Mouse (Mus musculus) right cerebral cortex, postnatal 4 days (tissue): ENCODE measurements around the gene Mrps26.
"Not testable (repeated sequence)": the region's sequence is repeated elsewhere in the genome, so short reads cannot be mapped to it uniquely, and the experiment has no call there.

Experiments
- DNase-seq: peaks from one replicate; pipeline ENCODE4 v3.0.0-alpha.2; 2022

The Mrps26 gene

DNA sequence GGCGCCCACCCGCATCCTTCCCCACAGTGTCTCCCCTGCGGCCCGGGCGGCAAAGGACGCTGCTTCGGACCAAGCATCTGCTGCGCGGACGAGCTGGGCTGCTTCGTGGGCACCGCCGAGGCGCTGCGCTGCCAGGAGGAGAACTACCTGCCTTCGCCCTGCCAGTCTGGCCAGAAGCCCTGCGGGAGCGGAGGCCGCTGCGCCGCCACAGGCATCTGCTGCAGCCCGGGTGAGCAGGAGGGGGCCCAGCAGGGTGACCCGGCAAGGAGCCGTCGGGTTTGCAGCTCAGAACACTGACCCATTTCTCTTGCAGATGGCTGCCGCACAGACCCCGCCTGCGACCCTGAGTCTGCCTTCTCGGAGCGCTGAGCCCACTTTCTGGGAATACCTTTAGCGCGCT, 13.0 kb downstream of the Mrps26 start:
- DNase-seq, result not testable (repeated sequence)

DNA sequence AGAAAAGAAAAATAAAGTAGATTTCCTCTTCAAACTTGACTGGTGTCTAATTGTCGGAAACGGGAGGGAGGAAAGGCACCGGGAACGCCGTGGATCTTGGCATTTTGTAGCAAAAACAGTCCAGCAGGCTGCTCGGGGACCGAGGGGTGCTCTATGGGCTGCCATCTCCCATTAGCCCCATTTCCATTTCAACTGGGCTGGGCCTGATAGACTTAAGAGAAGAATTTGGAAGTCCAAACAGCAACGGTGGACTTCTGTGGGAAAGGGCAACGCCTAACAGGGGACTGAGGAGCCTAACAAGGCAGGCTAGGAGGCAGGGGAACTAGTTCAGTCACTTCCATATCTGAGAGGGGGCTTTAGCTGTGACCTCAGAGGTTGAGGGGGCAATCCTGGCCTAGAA, 13.5 kb downstream of the Mrps26 start:
- DNase-seq, result no peak

DNA sequence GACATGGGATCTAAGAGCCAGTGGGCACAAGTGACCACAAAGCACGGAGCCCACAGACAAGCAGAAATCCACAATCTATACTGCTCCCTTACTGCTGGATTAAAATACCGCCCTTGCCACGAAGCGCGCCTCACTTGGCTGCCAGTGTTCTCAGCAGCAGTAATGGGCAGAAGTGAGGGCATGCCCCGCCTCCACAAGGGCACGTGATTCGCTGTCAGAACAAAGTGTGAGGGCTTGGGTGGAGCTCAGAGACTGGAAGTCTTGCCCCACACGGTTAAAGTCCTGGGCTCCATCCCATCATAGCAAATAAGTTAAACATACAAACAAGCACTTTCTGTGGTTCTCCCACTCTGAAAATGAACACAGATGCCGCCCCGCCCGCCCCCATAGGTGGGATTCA, 14.1 kb downstream of the Mrps26 start:
- DNase-seq, result no peak

DNA sequence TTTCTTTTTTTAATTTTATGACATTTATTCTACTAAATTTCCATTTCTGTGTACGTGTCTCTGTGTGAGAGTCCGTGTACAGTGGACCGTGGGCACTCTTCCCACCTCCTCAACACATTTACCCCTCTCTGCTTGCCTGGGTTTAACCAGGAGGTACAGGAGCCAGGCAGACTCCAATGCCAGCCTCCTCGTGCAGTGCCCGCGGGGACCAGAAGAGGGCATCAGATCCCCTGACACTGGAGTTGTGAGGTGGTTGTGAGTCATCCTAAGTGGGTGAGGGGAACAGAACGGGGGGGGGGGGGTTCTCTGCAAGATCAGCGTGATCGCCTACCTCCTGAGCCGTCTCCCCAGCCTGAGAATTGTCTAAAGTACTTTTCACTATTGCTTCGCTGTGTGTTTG, 14.6 kb downstream of the Mrps26 start:
- peak; percentile 58 for DNase-seq

DNA sequence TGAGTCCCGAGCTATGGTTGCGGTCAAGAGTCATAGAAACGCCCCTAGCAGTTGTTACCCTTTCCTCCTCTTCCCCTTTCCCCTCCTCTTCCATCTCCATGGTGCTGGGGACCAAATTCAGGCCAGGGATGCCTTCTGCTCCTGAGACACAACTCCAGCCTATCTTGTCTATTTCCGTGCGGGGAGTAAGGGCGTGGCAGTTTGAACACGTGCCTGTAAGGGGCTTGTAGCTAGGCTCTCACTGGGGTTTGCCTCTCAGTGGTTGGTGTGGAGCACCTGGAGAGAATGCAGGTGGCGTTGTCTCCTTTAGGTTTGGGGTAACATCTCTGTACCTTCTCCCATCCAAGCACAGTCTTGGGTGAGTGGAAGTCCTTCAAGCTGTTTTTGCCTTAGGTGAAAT, 16.2 kb downstream of the Mrps26 start:
- DNase-seq, result no peak

DNA sequence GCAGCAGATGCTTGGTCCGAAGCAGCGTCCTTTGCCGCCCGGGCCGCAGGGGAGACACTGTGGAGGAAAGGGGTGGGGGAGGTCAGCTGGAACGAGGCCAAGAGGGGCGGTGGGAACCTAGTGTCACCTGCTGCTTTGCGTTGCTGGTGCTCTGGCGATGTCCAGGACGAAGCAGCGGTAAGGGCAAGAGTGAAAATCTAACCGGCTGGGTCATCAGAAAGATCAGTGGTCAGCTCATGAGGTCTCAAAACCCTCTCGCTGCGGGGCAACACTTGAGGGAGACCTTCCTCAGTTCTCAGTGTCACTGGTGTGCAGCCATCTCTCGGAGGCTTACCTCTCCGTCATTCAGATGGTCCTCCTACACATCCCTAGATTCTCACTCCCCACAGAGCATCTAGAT, 17.7 kb downstream of the Mrps26 start:
- no peak for DNase-seq

DNA sequence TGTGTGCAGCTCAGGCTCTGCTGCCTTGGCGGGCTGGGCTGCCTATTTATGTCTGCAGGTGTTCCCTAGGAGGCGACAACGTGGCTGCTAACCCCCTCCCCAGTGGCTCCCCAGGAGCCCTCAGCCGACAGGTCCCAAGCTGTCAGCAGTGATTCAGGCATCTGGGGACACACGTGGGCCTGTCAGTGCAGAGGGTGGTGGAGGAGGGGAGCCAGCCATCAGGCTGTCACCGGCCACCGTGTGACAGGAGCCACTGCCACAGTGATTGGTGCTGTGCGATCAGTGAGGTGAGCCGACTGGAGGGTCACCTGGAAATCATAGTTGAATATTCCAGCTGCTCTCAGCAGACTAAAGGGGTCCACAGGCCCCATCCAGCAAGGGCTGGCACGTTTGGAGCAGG, 19.0 kb downstream of the Mrps26 start, which contains the start of gene Avp:
Avp (minus strand) TSS at position 3 of the 400 bp plus-strand sequence.
- DNase-seq, result no peak

DNA sequence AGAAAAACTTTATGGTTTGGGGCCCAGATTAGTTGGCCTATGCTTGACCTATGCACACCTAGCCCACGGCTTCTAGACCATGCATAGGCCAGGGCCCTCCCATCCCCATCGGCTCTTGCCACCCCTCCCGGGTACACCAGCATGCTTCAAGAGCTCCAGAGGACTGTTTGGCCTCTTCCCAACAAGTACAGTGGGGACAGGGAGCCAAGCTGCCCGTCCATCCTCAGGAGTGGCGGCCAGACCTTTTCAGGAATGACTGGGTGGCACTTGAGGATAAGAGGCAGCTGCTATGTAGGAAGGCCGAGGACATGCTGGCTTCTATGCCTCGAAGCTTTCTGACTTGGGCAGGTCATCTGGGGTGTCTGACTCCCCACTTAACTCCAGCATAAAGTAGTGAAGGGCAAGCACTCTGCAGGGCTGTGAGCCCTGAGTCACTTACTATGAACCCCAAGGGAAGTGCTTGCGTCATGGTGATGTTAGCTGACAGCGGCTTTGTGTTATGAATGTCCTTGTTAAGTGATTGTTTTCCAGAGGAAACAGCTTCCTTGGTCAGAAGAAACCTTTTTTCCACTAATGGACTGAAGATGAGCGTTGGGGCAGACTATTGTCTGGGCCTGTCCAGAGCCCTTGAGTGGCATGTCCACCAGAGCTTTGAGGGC, 20.5 kb downstream of the Mrps26 start:
- DNase-seq, result no peak

DNA sequence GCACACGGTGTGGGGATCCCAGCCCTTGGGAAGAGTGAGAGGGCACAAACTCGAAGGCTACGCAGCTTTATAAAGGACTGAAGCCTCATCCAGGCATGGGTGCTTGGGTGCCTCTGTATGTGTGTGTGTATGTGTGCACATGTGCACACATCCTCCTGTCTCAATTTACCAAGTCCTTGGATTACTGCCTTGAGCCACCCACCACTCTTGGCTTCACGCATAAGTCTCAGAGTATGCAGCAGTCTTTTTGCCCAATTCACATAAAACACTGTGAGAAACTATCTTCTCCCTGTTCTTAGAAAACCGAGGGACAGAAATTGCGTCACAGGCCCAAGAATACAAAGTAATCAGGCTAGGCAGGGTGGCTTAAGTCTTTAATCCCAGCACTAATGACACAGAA, 22.5 kb downstream of the Mrps26 start:
- no peak for DNase-seq

DNA sequence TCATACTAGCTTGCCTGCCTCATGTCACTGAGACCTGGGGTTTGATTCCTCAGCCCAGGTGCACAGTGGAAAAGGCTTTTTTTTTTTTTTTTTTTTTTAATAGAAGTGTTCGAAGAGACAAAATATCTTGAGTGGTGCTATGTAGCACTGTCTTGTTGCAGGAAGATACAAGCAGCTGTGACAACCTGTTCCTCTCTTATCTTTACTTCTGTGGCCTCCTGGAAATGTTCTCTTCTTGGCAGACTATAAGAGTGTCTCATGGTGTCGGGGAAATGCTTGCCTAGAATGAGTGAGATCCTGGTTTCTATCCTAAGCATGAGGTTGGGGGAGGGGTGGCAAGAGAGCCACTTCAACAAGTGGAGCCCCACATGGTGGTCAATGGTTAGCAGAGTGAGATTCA, 24.8 kb downstream of the Mrps26 start:
- no peak for DNase-seq

DNA sequence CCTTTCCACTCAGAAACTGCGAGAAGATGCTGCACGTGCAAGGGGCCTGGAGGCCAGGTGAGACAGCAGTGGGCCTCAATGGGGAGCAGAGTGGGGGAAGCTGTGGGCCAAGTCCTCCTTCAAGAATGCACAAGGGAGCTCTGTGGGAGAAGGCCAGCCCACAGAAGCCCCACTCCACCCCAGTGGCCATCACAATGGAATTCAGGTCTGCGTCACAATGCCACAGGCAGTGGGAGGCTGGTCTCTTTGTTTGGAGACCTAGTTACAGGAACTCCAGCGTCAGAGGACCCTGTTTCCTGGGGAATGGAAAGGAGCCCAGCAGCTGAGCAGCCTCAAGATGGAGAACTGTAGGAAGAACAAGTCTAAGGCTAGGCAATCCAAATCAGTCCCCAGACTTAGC, 25.6 kb downstream of the Mrps26 start:
- no peak for DNase-seq

DNA sequence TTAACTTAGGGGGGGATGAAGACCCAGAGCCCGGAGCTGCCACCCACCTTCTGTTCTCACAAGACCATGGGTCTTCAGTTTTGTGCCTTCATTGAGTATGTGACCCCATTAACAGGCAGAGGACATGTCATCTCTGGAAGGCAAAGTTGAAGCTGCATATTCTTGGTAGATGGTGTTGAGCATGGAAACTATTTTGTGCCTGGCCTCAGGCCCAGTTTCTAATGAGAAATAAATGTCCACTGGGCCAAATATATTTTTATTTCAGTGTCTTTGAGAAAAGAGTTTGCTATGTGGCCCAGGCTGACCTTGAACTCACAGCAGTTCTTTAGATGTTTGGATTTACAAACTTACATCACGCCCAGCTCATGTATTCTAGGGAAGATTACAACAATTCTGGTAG, 26.2 kb downstream of the Mrps26 start:
- no peak for DNase-seq

DNA sequence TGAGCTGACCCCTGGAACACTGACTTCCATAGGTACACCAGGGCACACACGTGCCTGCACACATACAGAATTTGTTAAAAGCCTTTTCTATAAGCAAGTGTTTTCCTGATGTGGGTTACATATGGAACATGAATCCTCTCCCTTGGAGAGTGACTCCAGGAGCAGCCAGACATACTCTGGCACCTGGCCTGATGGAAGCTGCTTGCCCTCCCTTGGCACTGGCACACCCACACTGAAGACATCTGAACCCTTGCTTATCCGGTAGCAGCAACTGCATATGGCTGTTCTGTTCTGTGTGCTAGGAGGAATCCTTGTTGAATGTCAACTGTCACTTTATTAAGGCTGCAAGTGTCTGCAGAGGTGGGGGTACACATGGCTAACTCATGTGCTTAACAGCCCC, 27.5 kb downstream of the Mrps26 start:
- DNase-seq, result no peak

DNA sequence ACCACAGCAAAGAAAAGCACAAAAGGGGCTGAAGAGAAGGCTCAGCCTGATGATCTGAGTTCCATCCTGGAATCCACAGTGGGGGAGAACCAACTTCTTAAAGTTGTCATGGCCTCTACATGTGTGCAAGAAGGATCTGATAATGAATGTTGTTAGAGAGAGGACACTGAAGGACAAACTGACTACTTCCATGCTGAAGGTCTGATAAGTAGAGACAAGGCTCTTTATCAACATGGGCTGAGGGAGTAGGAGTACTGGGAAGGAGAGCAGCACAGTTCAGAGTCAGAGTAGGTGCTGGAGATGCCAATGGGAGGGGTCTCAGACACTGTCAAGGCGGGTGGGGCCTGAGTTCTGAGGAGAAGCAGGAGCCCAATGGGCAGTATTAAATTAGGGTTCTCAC, 32.1 kb downstream of the Mrps26 start:
- DNase-seq, result no peak

DNA sequence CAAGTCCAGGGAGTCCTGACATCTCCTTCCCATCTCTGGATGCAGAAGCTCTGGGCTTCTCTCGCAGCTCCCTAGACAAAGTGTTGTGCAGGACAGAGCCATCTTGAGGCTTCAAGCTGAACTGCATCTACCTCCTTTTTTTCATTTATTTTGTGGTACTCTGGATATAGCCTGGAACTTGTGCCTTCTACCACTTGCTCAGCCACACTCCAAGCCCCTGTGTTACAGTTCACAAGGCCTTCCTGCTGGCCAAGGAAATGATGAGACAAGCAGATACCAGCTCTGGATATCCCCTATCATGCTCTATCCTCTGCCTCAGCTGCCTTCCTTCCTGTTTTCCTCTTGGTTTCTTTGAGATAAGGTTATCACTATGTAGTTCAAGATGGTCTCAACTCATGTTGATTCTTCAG, 34.1 kb downstream of the Mrps26 start:
- peak; percentile 33 for DNase-seq

DNA sequence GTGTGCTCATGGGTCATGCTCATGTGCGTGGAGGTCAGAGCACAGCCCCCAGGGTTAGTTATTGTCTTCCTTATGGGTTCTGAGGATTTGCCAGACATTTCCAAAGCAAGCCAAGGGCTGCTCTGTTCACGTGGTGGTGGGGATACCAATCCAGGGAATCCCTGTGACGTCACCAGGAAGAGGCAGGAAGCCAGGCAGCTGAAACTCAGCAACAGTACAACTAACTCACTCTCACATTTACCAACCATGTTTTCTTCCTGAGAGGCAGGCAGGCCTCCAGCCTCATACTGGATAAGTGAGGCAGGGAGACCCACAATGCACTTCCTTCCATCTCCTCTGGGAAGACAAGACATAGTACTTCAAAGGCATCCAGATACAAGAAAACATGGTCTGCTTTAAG, 34.9 kb downstream of the Mrps26 start:
- DNase-seq, result no peak

DNA sequence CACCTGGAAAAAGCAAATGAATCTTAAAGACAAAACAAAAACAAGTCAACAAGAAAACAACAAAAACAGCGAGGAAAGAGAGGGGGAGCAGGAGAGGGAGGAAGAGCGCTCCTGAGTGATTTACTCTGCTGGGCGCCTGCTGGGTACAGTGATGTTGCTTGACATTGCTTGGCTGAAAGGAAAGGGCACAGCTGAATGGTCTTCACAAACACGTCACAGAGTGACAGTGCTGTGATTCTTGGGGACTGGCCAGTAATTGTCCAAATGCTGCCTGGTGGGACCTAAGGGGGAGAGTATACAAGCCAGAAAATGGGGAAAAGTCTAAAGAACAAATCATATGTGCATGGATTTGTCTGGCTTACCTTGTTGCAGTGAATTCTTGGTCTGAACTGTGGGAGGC, 38.7 kb downstream of the Mrps26 start:
- no peak for DNase-seq

DNA sequence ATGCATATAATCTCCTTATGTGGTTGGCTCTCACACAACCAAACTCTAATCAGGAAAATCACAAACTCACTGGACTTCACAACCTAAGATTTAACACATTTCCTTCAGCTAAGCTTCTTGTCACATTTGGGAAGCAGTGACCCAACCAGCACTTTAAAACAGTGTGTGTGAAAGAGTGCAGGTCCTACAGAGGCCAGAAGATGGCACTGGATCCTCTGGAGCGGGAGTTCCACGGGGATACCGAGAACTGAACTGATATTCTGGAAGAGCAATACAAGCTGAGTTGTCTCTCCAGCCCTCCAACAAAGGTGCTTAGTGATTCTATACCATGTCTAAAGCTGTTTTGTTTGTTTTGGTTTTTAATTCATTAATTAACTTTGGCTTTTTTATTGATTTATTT, 49.5 kb downstream of the Mrps26 start:
- no peak for DNase-seq
